Mouse (Mus musculus) liver, embryonic 15.5 days (tissue): ENCODE data around the gene Gm43738. TPM values are rescaled to one million over a fixed set of nuclear protein-coding genes. Genes with fewer than 3 reads are reported as not detected.
A peak's percentile ranks its signal among the peaks of the same experiment; 100 is the strongest.

Experiments
- ATAC-seq: fragments of 200-750 bp; cut with Nextera tagmentation; 2 replicates; pipeline ENCODE4 v1.8.0; 2017; ENCODE audit warnings: moderate number of reproducible peaks, mild to moderate bottlenecking, moderate library complexity; ENCODE audit not compliant: insufficient read depth
- H3K27ac ChIP-seq: fragments of 300-500 bp; sonication (generic); replicated peaks from 2 replicates; pipeline ENCODE4 v1.5.1; 2015; ENCODE audit warnings: mild to moderate bottlenecking, inconsistent platforms
- H3K27me3 ChIP-seq: fragments of 300-500 bp; sonication (generic); 2 replicates; pipeline ENCODE4 v1.6.1; 2015; ENCODE audit warnings: mild to moderate bottlenecking, inconsistent platforms
- H3K36me3 ChIP-seq: fragments of 300-500 bp; sonication (generic); replicated peaks from 2 replicates; pipeline ENCODE4 v1.6.1; 2015; ENCODE audit warnings: moderate library complexity, mild to moderate bottlenecking, inconsistent platforms
- H3K4me1 ChIP-seq: fragments of 300-500 bp; sonication (generic); replicated peaks from 2 replicates; pipeline ENCODE4 v1.6.1; 2015; ENCODE audit warnings: inconsistent platforms
- H3K4me2 ChIP-seq: fragments of 300-500 bp; sonication (generic); 2 replicates; pipeline ENCODE4 v1.6.1; 2015; ENCODE audit warnings: moderate library complexity, mild to moderate bottlenecking, inconsistent platforms
- H3K4me3 ChIP-seq: fragments of 300-500 bp; sonication (generic); replicated peaks from 2 replicates; pipeline ENCODE4 v1.5.1; 2015; ENCODE audit warnings: mild to moderate bottlenecking, inconsistent platforms
- H3K9ac ChIP-seq: fragments of 300-500 bp; sonication (generic); 2 replicates; pipeline ENCODE4 v1.6.1; 2015; ENCODE audit warnings: moderate library complexity, mild to moderate bottlenecking, inconsistent platforms
- H3K9me3 ChIP-seq: fragments of 300-500 bp; sonication (generic); replicated peaks from 2 replicates; pipeline ENCODE4 v1.6.1; 2016; ENCODE audit warnings: inconsistent platforms
- WGBS: fragments of 180-500 bp; shearing (Covaris S2); methylation state at CpG from one replicate; pipeline ENCODE4 v1.1.7; 2015; ENCODE audit warnings: mixed read lengths; ENCODE audit not compliant: insufficient replicate concordance; 5-methylcytosine and 5-hydroxymethylcytosine counted together
- polyA plus RNA-seq: library from polyadenylated mRNA; unstranded; fragments of >200 nt; fragmentation: Nextera tagmentation; extraction: Ambion mirVana; gene quantifications from 2 replicates; pipeline ENCODE4 v1.2.1, GENCODE M21; 2015

Gm43738 gene
- polyA plus RNA-seq: not detected in 2 replicates

- WGBS: 44% methylated on average over 7 of the region's 7 CpGs
- no peak for ATAC-seq
- H3K4me1 ChIP-seq: peaks cover 47% of the 10 kb centered on the region
- H3K9me3 ChIP-seq: no peaks in the 10 kb centered on the region
- H3K4me2 ChIP-seq: peak within 1 kb of the TSS; percentile 84
- peak within 1 kb of the TSS; percentile 72 for H3K4me3 ChIP-seq
- H3K27ac ChIP-seq: peak within 1 kb of the TSS; percentile 84
- H3K27me3 ChIP-seq: no peaks in the 10 kb centered on the region
- H3K9ac ChIP-seq: peak within 1 kb of the TSS; percentile 74
- peaks cover 47% of the 10 kb centered on the region for H3K36me3 ChIP-seq
Observed at GRCm38 (mm10) chr3:89100811-89101210, at the start of gene Gm43738. TSS of gene Gm43738 (minus strand) at chr3:89101099.

DNA sequence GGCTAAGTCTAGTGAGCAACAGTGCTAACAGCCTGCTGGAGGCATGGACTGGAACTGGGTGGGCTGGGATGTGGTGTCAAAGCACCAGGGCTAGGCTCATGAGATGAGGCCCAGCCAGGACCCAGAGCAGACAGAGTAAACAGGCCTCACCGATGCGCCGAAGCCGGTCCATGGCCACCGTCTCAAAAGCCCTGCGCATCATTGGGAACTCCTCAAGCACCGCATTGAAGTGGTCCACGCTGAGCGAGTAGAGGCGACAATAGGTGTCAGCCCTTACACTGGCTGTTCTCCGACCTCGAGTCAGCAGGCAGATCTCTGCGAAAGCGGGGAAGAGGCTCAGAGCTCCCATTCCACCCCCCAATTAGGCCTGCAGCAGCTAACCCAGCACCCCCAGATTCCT, 47.7 kb upstream of the Gm43738 start:
- WGBS: 76% methylated on average over 14 of the region's 14 CpGs
- peaks cover 79% of the 10 kb centered on the region for H3K4me1 ChIP-seq
- no peaks in the 10 kb centered on the region for H3K9me3 ChIP-seq
- peak overlapping the region; percentile 85 for H3K4me2 ChIP-seq
- no peak overlapping the region for H3K4me3 ChIP-seq
- no peak for ATAC-seq
- H3K27ac ChIP-seq: peak overlapping the region; percentile 80; the same call in 1 of the 2 replicates
- H3K36me3 ChIP-seq: peaks cover 29% of the 10 kb centered on the region
- H3K9ac ChIP-seq: no peak overlapping the region
- H3K27me3 ChIP-seq: peaks cover 44% of the 10 kb centered on the region

DNA sequence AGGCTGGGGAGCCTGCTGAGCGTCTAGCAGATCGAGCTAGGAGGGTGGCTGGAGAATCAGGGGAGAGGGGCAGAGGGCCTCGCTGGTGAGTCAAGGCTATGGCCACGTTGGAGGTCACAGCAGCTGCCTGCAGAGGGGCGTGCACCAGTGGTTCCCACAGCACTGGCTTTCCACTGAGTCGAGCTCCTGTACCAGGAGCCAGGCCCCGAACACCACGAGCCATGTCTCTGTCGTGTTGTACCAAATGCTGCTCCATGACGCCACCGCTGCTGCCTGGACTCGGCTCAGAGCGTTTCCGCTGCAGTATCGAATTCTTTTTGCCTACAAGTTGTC, 47.0 kb upstream of the Gm43738 start:
- Histone ChIP-seq H3K27ac (peak overlapping the region; percentile 80), H3K9me3 (no peaks in the 10 kb centered on the region), H3K4me1 (peaks cover 84% of the 10 kb centered on the region), H3K4me3 (peak overlapping the region; percentile 49), H3K9ac (peak overlapping the region; percentile 44; the same call in 1 of the 2 replicates), H3K4me2 (peak overlapping the region; percentile 85), H3K27me3 (peaks cover 40% of the 10 kb centered on the region), H3K36me3 (peaks cover 35% of the 10 kb centered on the region)
- 15% methylated on average over 15 of the region's 15 CpGs for WGBS
- ATAC-seq: peak; percentile 42; the same call in 1 of the 2 replicates

- no peaks in the 10 kb centered on the region for H3K9me3 ChIP-seq
- peaks cover 86% of the 10 kb centered on the region for H3K4me1 ChIP-seq
- H3K9ac ChIP-seq: peak overlapping the region; percentile 44; the same call in 1 of the 2 replicates
- ATAC-seq: peak; percentile 88
- 17% methylated on average over 26 of the region's 26 CpGs for WGBS
- peaks cover 34% of the 10 kb centered on the region for H3K27me3 ChIP-seq
- peak overlapping the region; percentile 85 for H3K4me2 ChIP-seq
- peak overlapping the region; percentile 49 for H3K4me3 ChIP-seq
- peak overlapping the region; percentile 80 for H3K27ac ChIP-seq
- peaks cover 41% of the 10 kb centered on the region for H3K36me3 ChIP-seq
Observed at GRCm38 (mm10) chr3:89147101-89147978, 46.4 kb upstream of the Gm43738 start.

- Histone ChIP-seq H3K4me1 (peaks cover 91% of the 10 kb centered on the region), H3K9me3 (no peaks in the 10 kb centered on the region), H3K4me3 (no peak overlapping the region), H3K27me3 (peaks cover 25% of the 10 kb centered on the region), H3K27ac (peak overlapping the region; percentile 45; the same call in 1 of the 2 replicates), H3K36me3 (peaks cover 59% of the 10 kb centered on the region), H3K9ac (no peak overlapping the region), H3K4me2 (no peak overlapping the region)
- ATAC-seq: no peak
- 76% methylated on average over 8 of the region's 8 CpGs for WGBS
Observed at GRCm38 (mm10) chr3:89145566-89145965, 44.7 kb upstream of the Gm43738 start.

GRCm38 (mm10) chr3:89144821-89145220, 43.9 kb upstream of the Gm43738 start:
- WGBS: 77% methylated on average over 10 of the region's 10 CpGs
- H3K4me1 ChIP-seq: peaks cover 95% of the 10 kb centered on the region
- no peaks in the 10 kb centered on the region for H3K9me3 ChIP-seq
- no peak for ATAC-seq
- peak overlapping the region; percentile 45; the same call in 1 of the 2 replicates for H3K27ac ChIP-seq
- no peak overlapping the region for H3K4me3 ChIP-seq
- peaks cover 17% of the 10 kb centered on the region; the same call in 1 of the 2 replicates for H3K27me3 ChIP-seq
- no peak overlapping the region for H3K4me2 ChIP-seq
- peaks cover 67% of the 10 kb centered on the region for H3K36me3 ChIP-seq
- no peak overlapping the region for H3K9ac ChIP-seq

DNA sequence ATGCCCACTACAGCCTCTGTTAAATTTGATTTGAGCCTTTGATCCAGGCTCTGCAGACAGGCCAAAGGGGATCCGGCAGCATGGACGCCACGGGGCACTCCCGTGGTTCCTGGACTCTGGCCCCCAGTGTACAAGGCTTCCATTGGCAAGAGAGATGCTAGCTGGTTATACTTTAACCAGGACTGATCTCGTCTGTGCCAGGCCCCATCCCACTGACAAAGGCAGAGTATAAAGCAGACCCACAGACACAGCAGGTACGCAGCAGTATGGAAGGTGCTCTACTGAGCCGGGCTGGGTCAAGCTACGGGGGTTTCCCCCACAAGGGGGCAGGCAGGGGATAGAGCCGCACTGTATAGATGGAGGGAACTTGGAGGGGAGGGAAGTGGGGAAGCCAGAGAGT, 35.5 kb upstream of the Gm43738 start:
- peaks cover 93% of the 10 kb centered on the region for H3K4me1 ChIP-seq
- H3K36me3 ChIP-seq: peaks cover 27% of the 10 kb centered on the region
- 5% methylated on average over 9 of the region's 9 CpGs for WGBS
- peak overlapping the region; percentile 90 for H3K27ac ChIP-seq
- peak overlapping the region; percentile 75 for H3K4me2 ChIP-seq
- ATAC-seq: peak; percentile 56
- H3K9ac ChIP-seq: peak overlapping the region; percentile 69
- H3K4me3 ChIP-seq: peak overlapping the region; percentile 70
- no peaks in the 10 kb centered on the region for H3K9me3 ChIP-seq
- no peaks in the 10 kb centered on the region for H3K27me3 ChIP-seq

- H3K36me3 ChIP-seq: peaks cover 23% of the 10 kb centered on the region
- peak within 1 kb of the TSS; percentile 70 for H3K4me3 ChIP-seq
- H3K4me2 ChIP-seq: peak within 1 kb of the TSS; percentile 75
- WGBS: 10% methylated on average over 3 of the region's 3 CpGs
- peak; percentile 58 for ATAC-seq
- H3K9ac ChIP-seq: peak within 1 kb of the TSS; percentile 69
- H3K9me3 ChIP-seq: no peaks in the 10 kb centered on the region
- no peaks in the 10 kb centered on the region for H3K27me3 ChIP-seq
- peak within 1 kb of the TSS; percentile 90 for H3K27ac ChIP-seq
- peaks cover 91% of the 10 kb centered on the region for H3K4me1 ChIP-seq
Observed at GRCm38 (mm10) chr3:89135958-89136357, 35.1 kb upstream of the Gm43738 start, which contains the start of gene Pklr. TSS of gene Pklr (plus strand) at chr3:89136142.

DNA sequence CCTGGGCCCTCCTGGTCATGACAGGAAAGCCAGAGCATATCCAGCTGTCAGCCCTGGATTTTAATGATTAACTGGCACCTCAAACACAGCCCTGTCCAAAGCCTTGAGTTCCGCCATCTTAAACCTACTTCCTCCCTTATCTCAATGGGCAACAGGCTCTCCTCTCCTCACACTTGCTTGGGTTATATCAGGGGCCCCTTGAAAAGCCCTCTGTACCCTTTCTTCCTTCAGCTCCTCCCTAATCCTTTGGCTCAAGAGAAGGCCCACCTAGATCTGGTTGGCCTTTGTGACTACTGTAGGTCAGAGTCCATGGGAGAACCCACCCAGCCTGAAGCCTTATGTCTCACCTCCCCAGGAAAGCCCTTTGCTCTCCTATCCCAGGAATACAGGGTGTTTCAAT, 32.9 kb upstream of the Gm43738 start:
- ATAC-seq: 0 out of 2 replicates have a peak, but pooled peaks have one; percentile 4
- peak overlapping the region; percentile 54 for H3K9ac ChIP-seq
- H3K27ac ChIP-seq: peak overlapping the region; percentile 90
- H3K36me3 ChIP-seq: peaks cover 3% of the 10 kb centered on the region; the same call in 1 of the 2 replicates
- peak overlapping the region; percentile 74 for H3K4me2 ChIP-seq
- H3K9me3 ChIP-seq: no peaks in the 10 kb centered on the region
- no peak overlapping the region for H3K4me3 ChIP-seq
- H3K4me1 ChIP-seq: peaks cover 91% of the 10 kb centered on the region
- no peaks in the 10 kb centered on the region for H3K27me3 ChIP-seq
- WGBS: 7% methylated on average over 1 of the region's 1 CpGs

- H3K9ac ChIP-seq: peak overlapping the region; percentile 54
- H3K4me1 ChIP-seq: peaks cover 93% of the 10 kb centered on the region
- WGBS: 40% methylated on average over 7 of the region's 7 CpGs
- H3K9me3 ChIP-seq: no peaks in the 10 kb centered on the region
- peak overlapping the region; percentile 74 for H3K4me2 ChIP-seq
- H3K27me3 ChIP-seq: no peaks in the 10 kb centered on the region
- ATAC-seq: no peak
- peak overlapping the region; percentile 90 for H3K27ac ChIP-seq
- no peaks in the 10 kb centered on the region for H3K36me3 ChIP-seq
- peak overlapping the region; percentile 51 for H3K4me3 ChIP-seq
Observed at GRCm38 (mm10) chr3:89133063-89133450, 32.2 kb upstream of the Gm43738 start.

DNA sequence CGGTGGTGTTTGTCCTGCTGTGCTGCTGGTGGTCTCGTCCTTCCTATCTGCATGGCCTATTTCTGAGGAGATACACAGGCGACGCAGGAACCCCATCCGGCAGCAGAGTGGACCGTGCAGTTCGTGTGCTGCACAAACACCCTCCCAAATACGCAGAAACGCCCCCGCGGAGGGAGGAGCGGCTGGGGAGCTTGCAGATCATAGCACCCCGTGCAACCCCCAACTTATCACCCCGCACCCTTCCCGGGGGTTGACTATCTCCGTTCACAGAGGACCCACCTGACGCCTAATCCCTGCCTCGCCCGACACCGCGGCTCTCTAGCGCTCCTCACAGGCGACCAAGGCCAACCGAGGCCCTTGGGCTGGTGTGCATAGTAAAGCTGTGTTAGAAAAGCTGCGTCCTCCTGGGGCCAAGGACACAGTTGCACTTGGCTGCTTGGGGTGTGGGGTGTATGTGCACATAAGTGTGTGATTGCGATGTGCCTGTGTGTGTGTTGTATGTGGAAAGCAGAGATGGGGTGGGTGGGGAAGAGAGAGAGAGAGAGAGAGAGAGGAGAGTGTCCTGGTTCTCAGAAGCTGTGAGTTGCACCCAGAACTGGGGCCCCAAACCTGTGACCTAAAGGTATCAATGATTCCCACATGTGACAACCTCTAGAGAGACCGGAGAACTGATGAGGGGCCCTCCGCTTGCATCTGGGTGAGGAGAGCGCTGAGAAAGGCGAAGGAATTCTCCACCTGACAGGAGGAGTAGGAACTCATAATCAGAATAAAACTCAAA, 31.6 kb upstream of the Gm43738 start:
- peak overlapping the region; percentile 74 for H3K4me2 ChIP-seq
- no peaks in the 10 kb centered on the region for H3K36me3 ChIP-seq
- H3K9me3 ChIP-seq: no peaks in the 10 kb centered on the region
- 5% methylated on average over 29 of the region's 30 CpGs for WGBS
- peak overlapping the region; percentile 51 for H3K4me3 ChIP-seq
- peaks cover 90% of the 10 kb centered on the region for H3K4me1 ChIP-seq
- H3K27me3 ChIP-seq: no peaks in the 10 kb centered on the region
- H3K9ac ChIP-seq: peak overlapping the region; percentile 54
- peak overlapping the region; percentile 90 for H3K27ac ChIP-seq
- peak; percentile 86 for ATAC-seq
